Mouse (Mus musculus): Measurements from ENCODE around the gene Gp1ba. TPM values are rescaled to one million over a fixed set of nuclear protein-coding genes. Genes with fewer than 3 reads are reported as not detected.

Gene Gp1ba
- polyA plus RNA-seq, 1 experiment from 2014 or later, result 0.14 TPM

GRCm38 (mm10) chr11:70668335-70668770 is 29.4 kb downstream of the Gp1ba start:
- no peaks in the 10 kb centered on the region for H3K27me3 ChIP-seq (replicated peaks)
- peak overlapping the region; percentile 99 for H3K27ac ChIP-seq
- no peaks in the 10 kb centered on the region for H3K9me3 ChIP-seq
- H3K36me3 ChIP-seq (replicated peaks), result peaks cover 17% of the 10 kb centered on the region
- H3K4me3 ChIP-seq, result peak overlapping the region; percentile 70
- under 1% methylated on average over 15 of the region's 15 CpGs for WGBS
- H3K9ac ChIP-seq, result peak overlapping the region; percentile 62
- H3K4me1 ChIP-seq, result peaks cover 33% of the 10 kb centered on the region
- peak overlapping the region; percentile 90 for H3K4me2 ChIP-seq
- ATAC-seq (replicated peaks), result peak; percentile 47

- peak within 1 kb of the TSS; percentile 99 for H3K27ac ChIP-seq
- H3K36me3 ChIP-seq (replicated peaks), result peaks cover 16% of the 10 kb centered on the region
- WGBS, result under 1% methylated on average over 44 of the region's 44 CpGs
- peaks cover 33% of the 10 kb centered on the region for H3K4me1 ChIP-seq
- no peaks in the 10 kb centered on the region for H3K27me3 ChIP-seq (replicated peaks)
- peak; percentile 96 for ATAC-seq (replicated peaks)
- peak within 1 kb of the TSS; percentile 90 for H3K4me2 ChIP-seq
- no peaks in the 10 kb centered on the region for H3K9me3 ChIP-seq
- H3K4me3 ChIP-seq, result peak within 1 kb of the TSS; percentile 70
- peak within 1 kb of the TSS; percentile 76 for H3K9ac ChIP-seq
Measured at GRCm38 (mm10) chr11:70668771-70669505, 30.0 kb downstream of the Gp1ba start, which contains the start of gene Spag7. Spag7 (minus strand) TSS chr11:70669416.

GRCm38 (mm10) chr11:70669582-70670345 is 30.8 kb downstream of the Gp1ba start:
- Histone ChIP-seq H3K9ac (peak overlapping the region; percentile 76), H3K4me1 (peaks cover 33% of the 10 kb centered on the region)
- WGBS, result under 1% methylated on average over 31 of the region's 31 CpGs

GRCm38 (mm10) chr11:70670483-70670882 is 31.6 kb downstream of the Gp1ba start:
- Histone ChIP-seq H3K27ac (peak overlapping the region; percentile 99), H3K9ac (peak overlapping the region; percentile 76), H3K36me3 (replicated peaks) (0 out of 2 replicates have a peak, but pooled peaks cover 10% of the 10 kb centered on the region), H3K9me3 (no peaks in the 10 kb centered on the region), H3K27me3 (replicated peaks) (no peaks in the 10 kb centered on the region), H3K4me3 (peak overlapping the region; percentile 70), H3K4me1 (peaks cover 33% of the 10 kb centered on the region), H3K4me2 (peak overlapping the region; percentile 90)
- ATAC-seq (replicated peaks), result no peak
- WGBS, result 39% methylated on average over 14 of the region's 14 CpGs

More at GRCm38 (mm10) chr11:70669582-70670345, 30.8 kb downstream of the Gp1ba start:
- H3K36me3 ChIP-seq (replicated peaks), result peaks cover 14% of the 10 kb centered on the region; the same call in 1 of the 2 replicates
- H3K9me3 ChIP-seq, result no peaks in the 10 kb centered on the region
- H3K4me3 ChIP-seq, result peak overlapping the region; percentile 70
- peak overlapping the region; percentile 90 for H3K4me2 ChIP-seq
- peak overlapping the region; percentile 99 for H3K27ac ChIP-seq
- ATAC-seq (replicated peaks), result peak; percentile 49
- H3K27me3 ChIP-seq (replicated peaks), result no peaks in the 10 kb centered on the region

- Histone ChIP-seq H3K4me3 (no peak overlapping the region), H3K36me3 (replicated peaks) (peaks cover 16% of the 10 kb centered on the region; the same call in 1 of the 2 replicates), H3K9me3 (no peaks in the 10 kb centered on the region), H3K9ac (no peak overlapping the region; the same call in 1 of the 2 replicates), H3K27ac (no peak overlapping the region), H3K27me3 (replicated peaks) (no peaks in the 10 kb centered on the region), H3K4me2 (peak overlapping the region; percentile 90), H3K4me1 (peaks cover 33% of the 10 kb centered on the region)
- 74% methylated on average over 16 of the region's 16 CpGs for WGBS
- no peak for ATAC-seq (replicated peaks)
Measured at GRCm38 (mm10) chr11:70671333-70672047, 32.6 kb downstream of the Gp1ba start.

- H3K4me2 ChIP-seq, result no peak overlapping the region
- no peaks in the 10 kb centered on the region for H3K9me3 ChIP-seq
- no peak overlapping the region for H3K9ac ChIP-seq
- H3K27ac ChIP-seq, result no peak overlapping the region
- no peak overlapping the region for H3K4me3 ChIP-seq
- 47% methylated on average over 6 of the region's 6 CpGs for WGBS
- H3K36me3 ChIP-seq (replicated peaks), result peaks cover 28% of the 10 kb centered on the region; the same call in 1 of the 2 replicates
- no peaks in the 10 kb centered on the region for H3K27me3 ChIP-seq (replicated peaks)
- peaks cover 18% of the 10 kb centered on the region for H3K4me1 ChIP-seq
- no peak for ATAC-seq (replicated peaks)
Measured at GRCm38 (mm10) chr11:70674014-70674413, 35.1 kb downstream of the Gp1ba start.

GRCm38 (mm10) chr11:70674501-70674900 is 35.6 kb downstream of the Gp1ba start:
- 61% methylated on average over 11 of the region's 11 CpGs for WGBS
- Histone ChIP-seq H3K4me1 (peaks cover 18% of the 10 kb centered on the region), H3K4me2 (no peak overlapping the region), H3K27me3 (replicated peaks) (no peaks in the 10 kb centered on the region), H3K9ac (no peak overlapping the region), H3K36me3 (replicated peaks) (peaks cover 32% of the 10 kb centered on the region; the same call in 1 of the 2 replicates), H3K27ac (no peak overlapping the region), H3K4me3 (no peak overlapping the region), H3K9me3 (no peaks in the 10 kb centered on the region)
- no peak for ATAC-seq (replicated peaks)

GRCm38 (mm10) chr11:70678092-70678491 is 39.2 kb downstream of the Gp1ba start:
- no peak overlapping the region for H3K9ac ChIP-seq
- peaks cover 8% of the 10 kb centered on the region for H3K4me1 ChIP-seq
- H3K9me3 ChIP-seq, result no peaks in the 10 kb centered on the region
- H3K27ac ChIP-seq, result no peak overlapping the region
- H3K36me3 ChIP-seq (replicated peaks), result peaks cover 39% of the 10 kb centered on the region; the same call in 1 of the 2 replicates
- no peaks in the 10 kb centered on the region for H3K27me3 ChIP-seq (replicated peaks)
- 88% methylated on average over 9 of the region's 9 CpGs for WGBS
- H3K4me3 ChIP-seq, result no peak overlapping the region
- no peak overlapping the region for H3K4me2 ChIP-seq
- ATAC-seq (replicated peaks), result no peak

- WGBS, result 80% methylated on average over 2 of the region's 2 CpGs
- peaks cover 38% of the 10 kb centered on the region; the same call in 1 of the 2 replicates for H3K36me3 ChIP-seq (replicated peaks)
Measured at GRCm38 (mm10) chr11:70678576-70678975, 39.7 kb downstream of the Gp1ba start.

GRCm38 (mm10) chr11:70679361-70679760 is 40.4 kb downstream of the Gp1ba start:
- no peak overlapping the region for H3K9ac ChIP-seq

More at GRCm38 (mm10) chr11:70678576-70678975, 39.7 kb downstream of the Gp1ba start:
- Histone ChIP-seq H3K9me3 (no peaks in the 10 kb centered on the region), H3K4me1 (peaks cover 8% of the 10 kb centered on the region), H3K9ac (no peak overlapping the region), H3K4me3 (no peak overlapping the region), H3K4me2 (no peak overlapping the region), H3K27me3 (replicated peaks) (no peaks in the 10 kb centered on the region), H3K27ac (no peak overlapping the region)
- ATAC-seq (replicated peaks), result no peak

GRCm38 (mm10) chr11:70679894-70680293 is 41.0 kb downstream of the Gp1ba start:
- WGBS, result 89% methylated on average over 8 of the region's 8 CpGs
- no peak for ATAC-seq (replicated peaks)

More at GRCm38 (mm10) chr11:70679361-70679760, 40.4 kb downstream of the Gp1ba start:
- no peak overlapping the region for H3K4me3 ChIP-seq
- no peak for ATAC-seq (replicated peaks)
- no peaks in the 10 kb centered on the region for H3K9me3 ChIP-seq
- H3K4me1 ChIP-seq, result peaks cover 8% of the 10 kb centered on the region
- H3K4me2 ChIP-seq, result no peak overlapping the region
- no peak overlapping the region for H3K27ac ChIP-seq
- WGBS, result 97% methylated on average over 8 of the region's 8 CpGs
- H3K36me3 ChIP-seq (replicated peaks), result peaks cover 35% of the 10 kb centered on the region
- H3K27me3 ChIP-seq (replicated peaks), result no peaks in the 10 kb centered on the region

More at GRCm38 (mm10) chr11:70679894-70680293, 41.0 kb downstream of the Gp1ba start:
- no peaks in the 10 kb centered on the region for H3K27me3 ChIP-seq (replicated peaks)
- H3K9me3 ChIP-seq, result no peaks in the 10 kb centered on the region
- peaks cover 8% of the 10 kb centered on the region for H3K4me1 ChIP-seq
- no peak overlapping the region for H3K4me2 ChIP-seq
- H3K36me3 ChIP-seq (replicated peaks), result peaks cover 36% of the 10 kb centered on the region
- no peak overlapping the region for H3K4me3 ChIP-seq
- H3K9ac ChIP-seq, result no peak overlapping the region
- H3K27ac ChIP-seq, result no peak overlapping the region
